Mouse (Mus musculus): ENCODE data around the gene Cbln3. TPM values are rescaled to one million over a fixed set of nuclear protein-coding genes. Genes with fewer than 3 reads are reported as not detected.
A peak's percentile ranks its signal among the peaks of the same experiment; 100 is the strongest.

The Cbln3 gene
- total and polyA plus RNA-seq, 2 experiments from 2014 or later: 0.68 to 0.73 TPM

- WGBS: under 1% methylated on average over 24 of the region's 30 CpGs
- H3K36me3 ChIP-seq (replicated peaks; ENCODE audit: control insufficient read depth, insufficient read depth, low read length): peaks cover 34% of the 10 kb centered on the region
- TF ChIP-seq CTCF (IDR thresholded peaks at IDR 0.05; ENCODE audit: low read depth): no peak
- TF ChIP-seq EP300 (IDR thresholded peaks at IDR 0.05; ENCODE audit: low read depth): peak; percentile 42; the same call in 1 of the 2 replicates
- DNase-seq (ENCODE audit: low spot score) (peak; percentile 93), ATAC-seq (ENCODE audit: insufficient read depth, low read depth) (peak; percentile 95)
- H3K4me3 ChIP-seq (ENCODE audit: low read depth, low read length): peak within 1 kb of the TSS; percentile 83
- H3K9me3 ChIP-seq (replicated peaks; ENCODE audit: control insufficient read depth, low read length): no peaks in the 10 kb centered on the region
- peaks cover 13% of the 10 kb centered on the region; the same call in 1 of the 2 replicates for H3K4me1 ChIP-seq (ENCODE audit: control insufficient read depth, insufficient read depth)
- H3K9ac ChIP-seq (replicated peaks; ENCODE audit: low read depth, low read length): peak within 1 kb of the TSS; percentile 85
- no peaks in the 10 kb centered on the region for H3K27me3 ChIP-seq (ENCODE audit: control insufficient read depth, insufficient read depth, low read length)
- H3K27ac ChIP-seq (ENCODE audit: low read depth): peak within 1 kb of the TSS; percentile 92
- H3K4me2 ChIP-seq (ENCODE audit: low read depth, low read length): peak within 1 kb of the TSS; percentile 86
Measured at GRCm38 (mm10) chr14:55884713-55885113, 521 bp upstream of the Cbln3 start, which contains the start of gene Khnyn. TSS of gene Khnyn (plus strand) at chr14:55884947.

GRCm38 (mm10) chr14:55883663-55884062, 529 bp downstream of the Cbln3 start:
- H3K4me1 ChIP-seq (ENCODE audit: control insufficient read depth, insufficient read depth): peaks cover 13% of the 10 kb centered on the region; the same call in 1 of the 2 replicates
- H3K27me3 ChIP-seq (ENCODE audit: control insufficient read depth, insufficient read depth, low read length): no peaks in the 10 kb centered on the region
- H3K9me3 ChIP-seq (replicated peaks; ENCODE audit: control insufficient read depth, low read length): no peaks in the 10 kb centered on the region
- peaks cover 24% of the 10 kb centered on the region for H3K36me3 ChIP-seq (replicated peaks; ENCODE audit: control insufficient read depth, insufficient read depth, low read length)
- H3K4me2 ChIP-seq (ENCODE audit: low read depth, low read length): no peak overlapping the region
- peak overlapping the region; percentile 92 for H3K27ac ChIP-seq (ENCODE audit: low read depth)
- DNase-seq (ENCODE audit: low spot score) (no peak), ATAC-seq (ENCODE audit: insufficient read depth, low read depth) (no peak)
- no peak overlapping the region for H3K4me3 ChIP-seq (ENCODE audit: low read depth, low read length)
- no peak overlapping the region for H3K9ac ChIP-seq (replicated peaks; ENCODE audit: low read depth, low read length)
- WGBS: 80% methylated on average over 12 of the region's 12 CpGs
- TF ChIP-seq EP300 (IDR thresholded peaks at IDR 0.05; ENCODE audit: low read depth): no peak
- TF ChIP-seq CTCF (IDR thresholded peaks at IDR 0.05; ENCODE audit: low read depth): no peak

GRCm38 (mm10) chr14:55883149-55883661, 987 bp downstream of the Cbln3 start:
- Histone ChIP-seq H3K9me3 (replicated peaks; ENCODE audit: control insufficient read depth, low read length) (no peaks in the 10 kb centered on the region), H3K9ac (replicated peaks; ENCODE audit: low read depth, low read length) (no peak overlapping the region), H3K4me2 (ENCODE audit: low read depth, low read length) (no peak overlapping the region), H3K36me3 (replicated peaks; ENCODE audit: control insufficient read depth, insufficient read depth, low read length) (peaks cover 20% of the 10 kb centered on the region), H3K4me3 (ENCODE audit: low read depth, low read length) (no peak overlapping the region), H3K27ac (ENCODE audit: low read depth) (no peak overlapping the region), H3K4me1 (ENCODE audit: control insufficient read depth, insufficient read depth) (peaks cover 13% of the 10 kb centered on the region; the same call in 1 of the 2 replicates), H3K27me3 (ENCODE audit: control insufficient read depth, insufficient read depth, low read length) (no peaks in the 10 kb centered on the region)
- no peak for DNase-seq (ENCODE audit: low spot score)
- 93% methylated on average over 13 of the region's 13 CpGs for WGBS
- ATAC-seq (ENCODE audit: insufficient read depth, low read depth): no peak
- TF ChIP-seq EP300 (IDR thresholded peaks at IDR 0.05; ENCODE audit: low read depth): no peak
- TF ChIP-seq CTCF (IDR thresholded peaks at IDR 0.05; ENCODE audit: low read depth): no peak

- H3K4me1 ChIP-seq (ENCODE audit: control insufficient read depth, insufficient read depth): peaks cover 13% of the 10 kb centered on the region; the same call in 1 of the 2 replicates
Measured at GRCm38 (mm10) chr14:55882171-55882641, 2.0 kb downstream of the Cbln3 start.

GRCm38 (mm10) chr14:55880982-55881381, 3.2 kb downstream of the Cbln3 start:
- no peaks in the 10 kb centered on the region for H3K27me3 ChIP-seq (ENCODE audit: control insufficient read depth, insufficient read depth, low read length)
- no peak overlapping the region for H3K4me2 ChIP-seq (ENCODE audit: low read depth, low read length)
- H3K4me3 ChIP-seq (ENCODE audit: low read depth, low read length): no peak overlapping the region
- H3K27ac ChIP-seq (ENCODE audit: low read depth): no peak overlapping the region
- no peaks in the 10 kb centered on the region for H3K9me3 ChIP-seq (replicated peaks; ENCODE audit: control insufficient read depth, low read length)
- H3K36me3 ChIP-seq (replicated peaks; ENCODE audit: control insufficient read depth, insufficient read depth, low read length): no peaks in the 10 kb centered on the region
- TF ChIP-seq CTCF (IDR thresholded peaks at IDR 0.05; ENCODE audit: low read depth) (no peak), EP300 (IDR thresholded peaks at IDR 0.05; ENCODE audit: low read depth) (no peak)
- ATAC-seq (ENCODE audit: insufficient read depth, low read depth) (no peak), DNase-seq (ENCODE audit: low spot score) (no peak)
- WGBS: 62% methylated on average over 7 of the region's 8 CpGs
- H3K9ac ChIP-seq (replicated peaks; ENCODE audit: low read depth, low read length): no peak overlapping the region
- peaks cover 8% of the 10 kb centered on the region; the same call in 1 of the 2 replicates for H3K4me1 ChIP-seq (ENCODE audit: control insufficient read depth, insufficient read depth)

More at GRCm38 (mm10) chr14:55882171-55882641, 2.0 kb downstream of the Cbln3 start:
- DNase-seq (ENCODE audit: low spot score) (no peak), ATAC-seq (ENCODE audit: insufficient read depth, low read depth) (no peak)
- no peaks in the 10 kb centered on the region for H3K27me3 ChIP-seq (ENCODE audit: control insufficient read depth, insufficient read depth, low read length)
- no peak overlapping the region for H3K4me2 ChIP-seq (ENCODE audit: low read depth, low read length)
- no peak overlapping the region for H3K4me3 ChIP-seq (ENCODE audit: low read depth, low read length)
- WGBS: 67% methylated on average over 6 of the region's 6 CpGs
- no peaks in the 10 kb centered on the region for H3K9me3 ChIP-seq (replicated peaks; ENCODE audit: control insufficient read depth, low read length)
- no peak overlapping the region for H3K27ac ChIP-seq (ENCODE audit: low read depth)
- no peak for TF ChIP-seq CTCF (IDR thresholded peaks at IDR 0.05; ENCODE audit: low read depth)
- no peak for TF ChIP-seq EP300 (IDR thresholded peaks at IDR 0.05; ENCODE audit: low read depth)
- H3K36me3 ChIP-seq (replicated peaks; ENCODE audit: control insufficient read depth, insufficient read depth, low read length): peaks cover 10% of the 10 kb centered on the region
- H3K9ac ChIP-seq (replicated peaks; ENCODE audit: low read depth, low read length): no peak overlapping the region
